Mouse (Mus musculus): Measurements from ENCODE around the gene B230307C23Rik.

- TF ChIP-seq CTCF (IDR thresholded peaks at IDR 0.05; ENCODE audit: borderline replicate concordance, insufficient read depth, low read depth, low read length) = no peak
- peak; percentile 42; the same call in 1 of the 2 replicates for TF ChIP-seq POLR2A (IDR thresholded peaks at IDR 0.05; ENCODE audit: borderline replicate concordance, insufficient read depth, low read length)
These were observed at the start of gene B230307C23Rik for GRCm38 (mm10) chr16:97996616-97997382.

Data from cerebellum, adult 2 months (tissue).